Mouse (Mus musculus): ENCODE data around the gene Eif3k.
"Not testable (repeated sequence)": the region's sequence is repeated elsewhere in the genome, so short reads cannot be mapped to it uniquely, and the experiment has no call there.

Gene Eif3k

DNA sequence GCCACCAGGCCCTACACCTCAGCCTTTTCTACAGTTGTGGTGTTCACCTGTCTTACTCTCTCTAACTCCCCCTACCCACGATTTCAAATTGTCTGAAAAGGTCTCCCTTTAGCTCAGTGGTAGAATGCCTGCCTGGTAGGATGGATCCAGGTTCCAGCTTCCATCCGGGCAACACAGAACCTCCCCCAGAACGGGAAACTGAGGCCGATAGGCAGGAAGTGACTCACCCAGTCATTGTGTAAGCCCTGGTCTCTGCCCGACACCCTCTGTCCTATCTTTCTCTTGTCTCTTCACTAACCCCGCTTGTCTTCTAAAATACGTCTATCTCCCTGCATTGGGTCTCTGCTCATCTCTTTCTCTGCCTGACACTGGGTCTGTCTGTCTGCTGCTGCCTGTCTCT lies 3.5 kb upstream of the Eif3k start:
- DNase-seq (ENCODE audit: low read depth, low spot score): no peak

DNA sequence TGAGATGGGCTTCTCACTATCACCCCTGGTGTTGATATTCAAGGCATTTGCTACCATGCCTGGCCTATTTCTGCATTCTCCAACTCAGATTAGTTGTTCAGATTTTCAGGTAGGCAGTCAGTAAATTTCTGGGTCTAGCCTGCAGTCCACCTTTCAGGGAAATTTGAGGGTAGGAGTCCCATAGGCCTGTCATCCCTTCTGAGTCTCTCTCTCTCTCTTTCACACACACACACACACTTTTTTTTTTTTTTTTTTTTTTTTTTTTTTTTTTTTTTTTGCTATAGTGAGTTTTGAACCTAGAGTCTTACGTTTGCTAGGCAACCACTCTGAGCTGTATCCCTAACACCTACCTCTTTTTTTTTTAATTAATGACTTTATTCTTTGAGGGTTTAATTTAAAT lies 2.8 kb upstream of the Eif3k start:
- DNase-seq (ENCODE audit: low read depth, low spot score): no peak

DNA sequence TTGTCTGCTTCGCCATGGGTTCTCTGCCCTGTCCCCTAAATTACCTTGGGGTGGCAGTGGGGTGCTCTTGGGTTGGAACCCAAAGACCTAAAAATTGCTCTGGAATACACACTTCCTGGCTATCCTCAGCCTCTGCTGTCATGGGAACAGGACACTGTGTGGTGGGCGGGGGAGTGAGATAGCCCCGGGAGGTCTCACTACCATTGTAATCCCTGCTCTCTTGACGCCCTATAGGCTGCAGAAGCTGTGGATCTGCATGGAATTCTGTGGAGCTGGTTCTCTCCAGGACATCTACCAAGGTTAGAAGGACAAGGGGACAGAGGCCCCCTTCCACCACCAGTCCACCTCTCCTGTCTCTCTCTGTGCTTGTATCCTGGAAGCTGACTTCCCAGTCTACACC lies 2.2 kb upstream of the Eif3k start:
- DNase-seq (ENCODE audit: low read depth, low spot score): no peak

DNA sequence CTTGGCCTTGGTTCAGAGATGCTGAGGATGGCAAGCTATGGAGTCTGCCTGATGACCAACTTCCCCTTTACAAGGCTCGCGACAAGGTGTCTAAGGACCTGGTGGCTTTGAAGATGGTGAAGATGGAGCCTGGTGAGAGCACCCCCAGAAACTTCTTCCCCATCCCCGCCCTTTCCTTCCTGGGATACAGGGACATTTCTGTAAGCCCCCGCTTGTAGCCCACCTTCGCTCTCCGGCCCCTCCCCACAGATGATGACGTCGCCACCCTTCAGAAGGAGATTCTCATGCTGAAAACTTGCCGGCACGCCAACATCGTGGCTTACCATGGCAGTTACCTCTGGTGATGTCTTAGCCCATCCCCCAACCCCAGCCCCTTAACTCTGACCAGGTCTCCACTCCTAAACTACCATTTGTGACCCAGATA lies 1.5 kb upstream of the Eif3k start:
- no peak for DNase-seq (ENCODE audit: low read depth, low spot score)

DNA sequence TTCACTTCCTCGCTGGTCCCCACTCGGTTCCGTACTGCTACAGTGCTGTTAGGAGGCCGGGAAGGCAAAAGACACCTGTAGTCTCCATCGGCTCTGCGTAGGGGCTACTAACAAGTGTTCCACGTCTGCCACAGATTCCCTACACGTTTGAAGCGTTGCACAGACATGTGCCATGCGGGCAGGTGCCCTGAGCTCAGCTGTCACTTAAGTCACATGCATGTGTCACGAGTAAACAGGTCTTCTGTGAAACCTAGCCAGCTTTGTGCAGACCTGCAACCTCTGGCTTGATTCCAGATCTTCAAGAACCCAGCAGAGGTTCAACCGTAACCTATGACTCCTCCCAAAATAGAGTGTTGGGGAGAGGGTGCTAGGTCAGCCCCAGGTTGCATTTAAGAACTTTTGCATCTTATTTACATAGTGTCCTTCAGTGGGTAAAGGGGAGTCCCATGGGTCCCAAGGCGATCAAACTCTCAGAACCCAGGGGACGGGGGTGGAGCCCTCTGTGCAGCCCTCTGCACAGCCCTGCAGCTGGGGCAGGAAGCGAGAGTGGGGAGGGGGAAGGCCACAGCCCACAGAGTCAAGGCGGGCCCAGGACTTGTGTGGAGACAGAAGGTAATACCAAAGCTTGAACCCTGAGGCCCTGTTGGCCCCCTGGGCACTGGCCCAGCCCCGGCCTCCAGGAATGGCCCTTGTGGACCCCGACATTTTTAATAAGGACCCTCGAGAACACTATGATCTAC lies 780 bp upstream of the Eif3k start:
- DNase-seq (ENCODE audit: low read depth, low spot score): no peak

DNA sequence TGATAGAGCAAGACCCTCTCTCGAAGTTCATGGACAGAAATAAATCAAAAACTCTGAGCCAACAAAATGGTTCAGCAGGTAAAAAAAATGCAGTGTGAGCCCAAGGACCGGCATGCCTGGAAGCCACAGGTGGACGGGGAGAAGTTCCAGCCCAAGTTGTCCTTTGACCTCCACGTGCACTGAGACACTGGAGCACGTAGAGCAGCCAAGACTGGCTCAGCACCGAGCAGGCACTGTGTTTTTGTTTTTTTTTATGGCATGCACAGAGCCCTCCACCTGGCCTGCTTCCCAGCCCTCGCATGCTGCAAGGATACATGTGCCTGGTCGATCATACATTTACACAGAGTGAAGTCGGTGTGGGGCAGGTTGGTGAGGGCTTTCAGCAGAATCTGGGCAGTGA lies 4.1 kb downstream of the Eif3k start:
- no peak for DNase-seq (ENCODE audit: low read depth, low spot score)

DNA sequence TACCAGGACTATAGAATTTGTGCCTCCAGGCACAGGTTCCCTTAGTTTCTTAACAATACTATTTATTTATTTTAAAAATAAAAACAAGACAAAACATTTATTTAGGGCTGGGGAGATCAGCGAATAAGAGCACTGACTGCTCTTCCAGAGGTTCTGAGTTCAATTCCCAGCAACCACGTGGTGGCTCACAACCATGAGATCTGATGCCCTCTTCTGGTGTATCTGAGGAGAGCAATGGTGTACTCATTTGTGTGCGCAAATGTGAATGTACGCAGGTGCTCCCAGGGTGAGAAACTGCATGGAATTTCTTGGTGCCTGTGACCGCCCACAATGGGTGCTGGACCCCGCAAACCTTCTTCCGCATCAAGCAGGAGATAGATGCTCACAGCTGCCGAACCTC lies 8.6 kb downstream of the Eif3k start:
- DNase-seq (ENCODE audit: low read depth, low spot score): no peak

DNA sequence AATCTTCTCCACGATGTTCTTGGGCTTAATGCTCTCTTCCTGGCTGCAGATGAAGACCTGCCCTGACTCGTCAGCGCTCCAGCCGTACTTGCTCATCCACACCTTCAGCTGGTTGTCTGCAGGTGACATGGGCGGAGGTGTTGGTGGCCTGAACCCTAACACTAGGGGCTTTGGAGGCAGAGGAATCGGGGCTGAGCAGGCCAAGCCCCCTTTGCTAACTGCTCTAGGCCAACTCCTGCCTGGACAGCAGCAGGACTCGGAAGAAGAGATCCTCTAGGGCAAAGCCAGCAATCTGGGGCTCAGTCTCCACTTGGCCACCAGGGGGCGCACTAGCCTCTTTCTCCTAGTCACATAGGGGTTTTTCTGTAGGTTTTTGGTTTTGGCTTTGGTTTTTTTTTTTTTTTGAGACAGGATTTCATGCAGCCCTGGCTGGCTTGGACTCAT lies 9.1 kb downstream of the Eif3k start:
- DNase-seq (ENCODE audit: low read depth, low spot score): no peak

DNA sequence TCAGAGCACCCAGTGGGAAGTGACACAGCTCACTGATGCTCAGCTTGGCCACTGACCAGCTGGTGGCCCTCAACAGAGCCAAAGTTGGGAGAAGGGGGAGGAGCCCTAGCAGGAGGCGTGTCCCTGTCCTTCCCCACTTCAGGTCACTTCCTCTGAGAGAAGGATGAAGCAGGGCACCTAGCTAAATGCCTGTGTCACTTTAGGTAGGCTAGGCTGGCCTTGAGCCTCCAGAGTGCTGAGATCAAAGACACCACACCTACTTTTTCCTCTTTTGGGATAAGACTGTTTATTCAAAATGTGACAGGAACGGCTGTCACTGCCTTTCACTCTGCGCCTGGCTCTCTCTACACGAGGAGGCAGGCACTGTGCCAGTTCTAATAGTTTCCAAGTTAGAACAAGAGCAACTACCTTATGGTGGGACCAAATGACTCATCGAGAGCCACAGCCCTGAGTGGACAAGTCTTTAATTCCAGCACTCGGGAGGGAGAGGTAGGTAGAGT lies 9.8 kb downstream of the Eif3k start:
- DNase-seq (ENCODE audit: low read depth, low spot score): no peak

DNA sequence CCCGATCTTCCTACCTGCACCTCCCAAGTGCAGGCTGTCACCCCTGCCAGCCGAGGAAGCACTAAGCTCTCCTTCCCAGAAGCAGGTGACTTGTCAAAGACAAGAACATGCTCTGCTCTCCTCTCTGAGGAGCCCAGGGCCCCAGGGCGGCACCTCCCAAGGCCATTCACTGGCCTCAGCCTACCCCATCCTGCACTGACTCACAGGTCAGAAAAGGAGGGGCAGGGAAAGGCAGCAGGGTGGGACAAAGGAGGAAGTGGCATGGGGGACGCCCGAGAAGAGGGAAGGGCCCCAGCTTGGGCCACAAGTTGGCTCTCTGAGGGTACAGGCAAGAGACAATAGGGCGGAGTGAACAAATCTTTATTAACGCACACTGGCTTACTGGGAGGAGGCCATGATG lies 10.6 kb downstream of the Eif3k start:
- DNase-seq (ENCODE audit: low read depth, low spot score): no peak

DNA sequence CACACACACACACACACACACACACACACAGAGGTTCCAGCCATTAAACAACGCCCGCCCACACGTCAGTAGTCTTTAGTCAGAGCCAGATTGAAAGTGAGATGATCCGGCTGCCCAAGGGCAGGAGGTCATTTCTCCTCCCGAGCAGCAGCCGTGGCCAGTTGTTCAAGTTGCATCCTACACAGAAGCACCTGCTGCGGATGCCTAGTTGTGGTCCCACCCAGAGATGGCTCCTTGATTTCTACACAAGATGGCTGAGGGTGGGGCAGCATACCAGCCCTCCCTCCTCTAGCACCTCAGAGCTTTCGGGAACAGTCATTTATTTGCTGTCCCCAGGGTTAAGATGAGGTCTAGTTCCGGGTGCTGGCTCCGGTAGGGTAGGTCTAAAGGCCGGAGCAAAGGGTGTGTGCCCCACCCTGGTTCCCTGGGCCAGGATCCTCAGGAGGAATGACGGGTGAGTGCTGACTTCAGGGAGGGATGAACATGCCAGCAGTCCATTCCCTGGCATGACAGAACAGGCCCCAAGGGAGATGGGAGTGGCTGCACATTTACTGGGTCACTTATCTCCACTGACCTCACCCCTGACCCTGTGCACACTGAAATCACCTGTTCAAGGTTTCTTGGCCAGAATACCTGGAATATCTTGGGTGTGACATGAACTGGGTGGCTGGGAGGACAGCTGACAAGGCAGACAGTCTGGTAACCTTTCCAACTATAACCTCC lies 11.8 kb downstream of the Eif3k start:
- no peak for DNase-seq (ENCODE audit: low read depth, low spot score)

DNA sequence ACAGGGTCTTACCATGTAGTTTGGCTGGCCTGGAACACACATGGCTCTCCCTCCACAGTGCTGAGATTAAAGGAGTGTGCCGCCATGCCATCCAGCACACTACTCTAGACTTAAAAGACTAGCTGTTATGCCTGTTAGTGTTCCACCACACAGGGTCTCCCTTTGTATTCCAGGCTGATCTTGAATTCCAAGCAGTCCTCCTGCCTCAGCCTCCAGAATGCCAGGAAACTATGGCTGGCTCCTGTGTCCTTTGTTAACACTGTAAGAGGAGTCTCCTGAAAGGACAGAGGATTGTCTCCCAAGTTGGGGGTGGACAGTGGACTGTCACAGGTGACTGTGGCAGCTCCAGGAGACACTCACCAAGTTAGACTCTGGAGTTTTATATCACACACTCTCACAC lies 12.4 kb downstream of the Eif3k start:
- DNase-seq (ENCODE audit: low read depth, low spot score): no peak

DNA sequence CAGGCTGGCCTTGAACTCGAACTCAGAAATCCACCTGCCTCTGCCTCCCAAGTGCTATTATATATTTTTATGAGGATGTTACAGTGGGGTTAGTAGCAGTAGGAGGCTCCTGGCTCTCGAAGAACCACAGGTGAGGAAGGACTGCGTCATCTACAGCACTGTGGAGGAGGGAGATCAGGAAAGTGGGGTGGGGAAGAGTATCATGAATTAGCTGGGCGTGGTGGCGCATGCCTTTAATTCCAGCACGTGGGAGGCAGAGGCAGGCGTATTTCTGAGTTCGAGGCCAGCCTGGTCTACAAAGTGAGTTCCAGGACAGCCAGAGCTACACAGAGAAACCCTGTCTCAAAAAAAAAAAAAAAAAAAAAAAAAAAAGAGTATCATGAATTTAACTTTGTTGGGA lies 13.5 kb downstream of the Eif3k start:
- DNase-seq (ENCODE audit: low read depth, low spot score): not testable (repeated sequence)

DNA sequence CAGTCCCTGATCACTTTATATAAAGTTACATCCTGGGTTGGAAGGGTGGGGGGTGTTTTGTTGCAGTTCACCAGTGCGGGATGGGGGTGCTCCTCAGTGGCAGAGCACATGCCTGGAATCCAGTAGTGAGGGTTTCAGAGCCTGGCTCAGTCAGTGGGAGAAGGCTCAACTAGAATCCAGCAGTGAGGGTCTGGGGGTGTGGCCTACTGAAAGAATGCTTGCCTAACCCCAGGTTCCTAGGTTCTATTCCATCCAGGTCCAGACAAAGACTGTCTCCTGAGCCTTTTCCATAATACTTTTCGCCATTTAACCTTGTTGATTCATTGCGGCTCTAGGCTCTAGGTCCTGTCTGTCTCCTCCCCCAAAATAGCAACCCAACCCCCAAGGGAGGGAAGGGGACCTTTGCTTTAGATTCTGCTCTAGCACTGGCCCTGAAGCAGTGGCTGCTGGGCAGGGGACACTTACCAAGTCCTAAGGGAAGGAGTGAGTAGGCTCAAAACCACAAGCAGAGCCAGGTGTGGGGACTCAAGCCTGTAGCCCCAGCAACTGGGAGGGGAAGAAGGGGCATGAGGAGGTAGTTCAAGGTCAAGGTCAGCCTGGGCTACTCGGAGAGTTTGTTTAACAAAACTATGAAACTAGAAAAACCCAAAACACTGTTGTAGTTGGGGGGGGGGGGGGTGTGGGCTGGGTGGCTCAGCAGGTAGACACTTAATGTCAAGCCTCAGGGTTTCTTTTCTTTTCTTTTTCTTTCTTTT lies 14.7 kb downstream of the Eif3k start:
- no peak for DNase-seq (ENCODE audit: low read depth, low spot score)

DNA sequence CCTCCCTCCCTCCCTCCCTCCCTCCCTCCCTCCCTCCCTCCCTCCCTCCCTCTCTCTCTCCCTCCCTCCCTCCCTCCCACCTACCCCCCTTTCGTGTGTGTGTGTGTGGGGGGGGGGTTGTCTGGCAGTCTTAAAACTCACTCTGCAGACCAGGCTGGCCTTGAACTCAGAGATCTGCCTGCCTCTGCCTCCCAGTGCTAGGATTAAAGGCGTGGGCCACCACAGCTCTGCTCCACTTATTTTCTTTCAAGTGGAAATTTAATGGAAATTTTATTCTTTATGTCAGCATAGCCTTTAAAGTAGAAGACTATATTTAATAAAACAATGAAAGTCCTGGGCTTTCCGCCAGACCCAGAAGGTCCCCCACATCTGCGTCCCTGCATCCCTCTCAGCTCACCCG lies 15.5 kb downstream of the Eif3k start:
- no peak for DNase-seq (ENCODE audit: low read depth, low spot score)

DNA sequence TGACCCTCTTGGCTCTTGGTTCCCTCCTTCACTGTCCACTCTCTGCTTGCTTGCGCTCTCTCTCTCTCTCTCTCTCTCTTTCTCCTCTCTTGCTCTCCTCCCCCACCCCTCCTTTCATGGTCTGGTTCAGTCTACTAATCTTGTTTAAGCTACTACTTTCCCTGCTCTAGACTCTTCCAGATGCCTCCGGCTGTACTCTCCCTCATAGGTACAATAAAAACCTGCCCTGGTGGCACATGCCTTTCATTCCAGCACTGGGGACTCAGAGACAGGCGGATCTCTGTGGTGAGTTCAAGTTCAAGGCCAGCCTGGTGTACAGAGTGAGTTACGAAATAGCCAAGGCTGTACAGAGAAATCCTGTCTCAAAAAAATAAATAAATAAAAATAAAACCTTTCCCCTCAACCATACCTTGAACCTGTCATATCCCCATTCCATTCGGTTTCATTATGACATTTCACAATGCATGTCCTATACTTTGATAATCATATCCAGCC lies 16.3 kb downstream of the Eif3k start:
- DNase-seq (ENCODE audit: low read depth, low spot score): no peak

DNA sequence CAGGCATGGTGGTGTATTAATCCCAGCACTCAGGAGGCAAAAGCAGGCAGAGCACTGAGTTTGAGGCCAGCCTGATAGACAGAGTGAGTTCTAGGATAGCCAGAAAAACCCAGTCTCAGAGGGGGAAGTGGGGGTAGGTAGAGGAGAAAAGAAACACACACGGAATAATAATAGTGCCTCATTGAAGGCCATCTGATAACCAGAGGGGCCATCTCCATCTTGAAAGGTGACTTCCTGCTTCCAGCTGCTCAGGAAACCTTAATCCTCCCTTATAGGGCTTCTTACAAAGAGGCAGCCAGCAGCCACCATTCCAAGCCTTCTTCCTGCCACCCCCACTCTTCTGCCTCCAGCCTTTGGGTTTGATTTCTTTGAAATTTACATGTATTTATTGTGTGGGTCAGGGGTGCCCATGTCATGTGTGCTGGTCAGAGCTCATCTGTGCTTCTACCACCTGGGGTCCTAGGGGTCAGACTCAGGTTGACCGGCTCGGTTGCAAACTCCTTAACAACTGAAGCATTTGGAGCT lies 18.2 kb downstream of the Eif3k start:
- no peak for DNase-seq (ENCODE audit: low read depth, low spot score)

DNA sequence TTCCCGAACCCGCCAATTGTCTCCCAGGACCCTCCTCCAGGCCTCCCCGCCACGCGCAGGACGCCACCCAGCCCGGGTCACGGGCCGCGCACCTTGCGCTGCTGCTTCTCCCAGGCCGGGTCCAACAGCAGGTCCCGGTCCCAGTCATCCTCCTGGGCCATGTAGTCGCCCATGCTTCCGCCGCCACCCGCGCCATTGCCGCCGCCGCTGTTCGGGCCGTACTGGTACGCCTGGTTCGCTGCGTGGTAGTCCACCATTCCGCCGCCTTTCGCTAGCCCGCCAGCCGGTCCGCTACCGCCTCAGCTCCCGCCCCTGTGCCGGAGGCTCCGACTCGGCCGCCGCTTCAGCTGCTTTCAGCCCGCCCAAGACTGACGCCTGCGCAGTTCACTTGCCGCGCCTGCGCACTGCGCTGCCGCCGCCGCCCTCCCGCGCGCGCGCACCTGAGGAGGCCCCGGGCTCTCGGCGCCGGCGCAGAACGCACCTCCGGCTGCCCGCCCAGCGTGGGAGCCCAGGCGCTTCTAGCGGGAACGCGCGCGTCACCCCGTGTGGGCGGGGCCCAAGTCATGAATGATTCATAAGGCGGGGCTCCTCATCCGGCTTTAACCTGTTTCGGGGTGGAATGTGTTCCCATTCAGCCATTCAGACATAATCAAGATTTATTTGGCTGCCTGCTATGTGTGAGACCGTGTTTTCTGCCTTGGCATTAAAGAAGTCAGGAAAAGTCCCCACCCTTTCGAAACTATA lies 19.6 kb downstream of the Eif3k start, which contains the start of gene Actn4:
TSS of gene Actn4 (minus strand) at position 414 of the 744 bp plus-strand sequence.
- peak; percentile 93 for DNase-seq (ENCODE audit: low read depth, low spot score)

DNA sequence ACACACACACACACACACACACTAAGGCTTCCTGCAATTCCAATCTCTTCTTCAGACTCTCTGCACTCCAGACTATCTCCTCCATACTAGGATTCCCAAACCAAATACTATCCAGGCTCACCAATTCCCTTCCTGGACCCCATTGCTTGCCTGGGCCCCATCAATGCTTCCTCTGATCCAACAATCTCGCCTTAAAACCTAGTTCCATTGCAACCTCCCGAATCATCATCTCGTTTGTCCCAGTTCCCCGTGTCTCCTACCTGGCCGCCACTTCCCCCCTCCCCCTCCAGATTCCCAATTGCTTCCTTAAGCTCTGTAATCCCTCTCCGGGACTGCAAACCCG lies 20.1 kb downstream of the Eif3k start:
- no peak for DNase-seq (ENCODE audit: low read depth, low spot score)

DNA sequence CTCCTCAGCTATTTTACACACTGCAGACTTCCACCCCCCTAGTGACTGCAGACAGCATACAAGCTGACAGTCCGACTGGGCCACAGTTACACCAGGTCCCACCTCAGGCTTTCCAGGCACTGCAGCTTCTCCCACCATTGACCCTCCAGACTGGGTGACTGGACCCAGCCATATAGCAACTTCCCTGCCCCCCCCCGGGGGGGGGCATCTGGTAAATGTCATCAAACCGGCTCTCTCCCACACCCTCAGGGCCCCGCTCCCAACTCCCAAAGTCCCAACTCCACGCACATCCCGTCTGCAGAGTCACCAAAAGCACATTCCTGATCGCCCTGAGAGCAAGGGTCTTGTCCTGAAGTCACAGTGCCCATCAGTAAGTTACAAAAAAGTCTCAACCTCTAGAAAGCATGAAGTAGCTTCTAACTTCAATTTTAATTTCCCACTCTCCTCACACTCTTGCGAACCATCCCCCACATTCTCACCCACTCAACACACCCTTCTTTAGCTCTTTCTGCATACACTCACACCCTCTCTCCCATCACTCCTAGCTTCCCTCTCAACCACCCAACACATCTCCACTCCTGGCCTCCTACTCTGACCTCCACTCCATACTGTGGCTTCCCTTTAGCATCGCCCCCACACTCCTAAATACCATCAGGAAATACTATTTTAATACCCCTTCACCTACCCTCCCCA lies 21.2 kb downstream of the Eif3k start:
- DNase-seq (ENCODE audit: low read depth, low spot score): no peak

All from brain, embryonic 18.5 days (tissue).